In genomic region chr10:78465472-78465871, GRCm38 (mm10) we compare ENCODE assay signal across 8 mouse cellular contexts. TPM values are rescaled to one million over a fixed set of nuclear protein-coding genes. Genes with fewer than 3 reads are reported as not detected.
DNase-seq lines count a peak whose midpoint lies in the region; ATAC-seq lines count a peak whose summit lies in the region.

No protein-coding gene starts in this region.

- DNase-seq in lung, postnatal 25 days (ENCODE audit: low spot score): no peak
- DNase-seq in left cerebral cortex, postnatal 36 days (ENCODE audit: low spot score in 2 of 2): no peak
- DNase-seq in left cerebral cortex, adult 11 months (ENCODE audit: low spot score): no peak
- no peak for DNase-seq in left cerebral cortex, postnatal 25 days (ENCODE audit: low spot score in 2 of 2)

- intact Hi-C loops in left cerebral cortex, postnatal 36 days (cut with DNase I): loop anchor here (10.0 kb wide), 1 partner anchor 279 kb away; no protein-coding TSS in a partner anchor
- intact Hi-C loops in left cerebral cortex, postnatal 25 days (cut with DNase I): no loop called here

- H3K4me2 ChIP-seq in lung, embryonic 16.5 days (ENCODE audit: low read depth, low read length): no peak overlapping the region
- H3K4me2 ChIP-seq in forebrain, embryonic 12.5 days: peak overlapping the region; percentile 99
- peak overlapping the region; percentile 100; the same call in 1 of the 2 replicates for H3K4me2 ChIP-seq in limb, embryonic 15.5 days
- peak overlapping the region; percentile 100 for H3K4me2 ChIP-seq in stomach, embryonic 15.5 days

- H3K36me3 ChIP-seq in lung, embryonic 16.5 days (ENCODE audit: control insufficient read depth, insufficient read depth, low read length): no peaks in the 10 kb centered on the region
- H3K36me3 ChIP-seq in forebrain, embryonic 12.5 days (replicated peaks): no peaks in the 10 kb centered on the region
- no peaks in the 10 kb centered on the region for H3K36me3 ChIP-seq in limb, embryonic 15.5 days
- no peaks in the 10 kb centered on the region for H3K36me3 ChIP-seq in stomach, embryonic 15.5 days

- H3K9me3 ChIP-seq in lung, embryonic 16.5 days (ENCODE audit: control insufficient read depth, low read length): no peaks in the 10 kb centered on the region
- H3K9me3 ChIP-seq in forebrain, embryonic 12.5 days: no peaks in the 10 kb centered on the region
- no peaks in the 10 kb centered on the region for H3K9me3 ChIP-seq in limb, embryonic 15.5 days
- H3K9me3 ChIP-seq in stomach, embryonic 15.5 days: no peaks in the 10 kb centered on the region

- H3K27ac ChIP-seq in lung, embryonic 16.5 days (ENCODE audit: low read length): peak overlapping the region; percentile 41; the same call in 1 of the 2 replicates
- H3K27ac ChIP-seq in forebrain, embryonic 12.5 days: no peak overlapping the region
- peak overlapping the region; percentile 73; the same call in 1 of the 2 replicates for H3K27ac ChIP-seq in limb, embryonic 15.5 days
- no peak overlapping the region; the same call in 1 of the 2 replicates for H3K27ac ChIP-seq in stomach, embryonic 15.5 days

- no peaks in the 10 kb centered on the region for H3K27me3 ChIP-seq in lung, embryonic 16.5 days (ENCODE audit: control insufficient read depth, insufficient read depth, low read depth, low read length)
- H3K27me3 ChIP-seq in forebrain, embryonic 12.5 days: peaks cover 9% of the 10 kb centered on the region; the same call in 1 of the 2 replicates
- no peaks in the 10 kb centered on the region for H3K27me3 ChIP-seq in limb, embryonic 15.5 days
- H3K27me3 ChIP-seq in stomach, embryonic 15.5 days (replicated peaks): no peaks in the 10 kb centered on the region

- 80% methylated on average over 3 of the region's 3 CpGs for WGBS in lung, embryonic 16.5 days
- WGBS in forebrain, embryonic 12.5 days: 79% methylated on average over 3 of the region's 3 CpGs
- 86% methylated on average over 3 of the region's 3 CpGs for WGBS in limb, embryonic 15.5 days
- 76% methylated on average over 3 of the region's 3 CpGs for WGBS in stomach, embryonic 15.5 days

- ATAC-seq in lung, embryonic 16.5 days (ENCODE audit: low read depth): no peak
- ATAC-seq in forebrain, embryonic 12.5 days (ENCODE audit: low FRiP score): no peak
- no peak for ATAC-seq in limb, embryonic 15.5 days (ENCODE audit: insufficient number of reproducible peaks, low FRiP score, low TSS enrichment, low read depth)
- ATAC-seq in stomach, embryonic 15.5 days (ENCODE audit: insufficient read depth, low FRiP score, low read depth): no peak

- no peak overlapping the region; the same call in 1 of the 2 replicates for H3K4me3 ChIP-seq in lung, embryonic 16.5 days (ENCODE audit: low read length)
- H3K4me3 ChIP-seq in forebrain, embryonic 12.5 days (replicated peaks): no peak overlapping the region; the same call in 1 of the 2 replicates
- H3K4me3 ChIP-seq in limb, embryonic 15.5 days: peak overlapping the region; percentile 73; the same call in 1 of the 2 replicates
- H3K4me3 ChIP-seq in stomach, embryonic 15.5 days (replicated peaks): no peak overlapping the region

- H3K9ac ChIP-seq in lung, embryonic 16.5 days (ENCODE audit: low read length): no peak overlapping the region; the same call in 1 of the 2 replicates
- H3K9ac ChIP-seq in forebrain, embryonic 12.5 days: no peak overlapping the region
- H3K9ac ChIP-seq in limb, embryonic 15.5 days: no peak overlapping the region
- H3K9ac ChIP-seq in stomach, embryonic 15.5 days: no peak overlapping the region

- H3K4me1 ChIP-seq in lung, embryonic 16.5 days (replicated peaks; ENCODE audit: control insufficient read depth, insufficient read depth, low read length): peaks cover 12% of the 10 kb centered on the region
- H3K4me1 ChIP-seq in forebrain, embryonic 12.5 days: peaks cover 9% of the 10 kb centered on the region
- H3K4me1 ChIP-seq in limb, embryonic 15.5 days: peaks cover 36% of the 10 kb centered on the region
- peaks cover 12% of the 10 kb centered on the region; the same call in 1 of the 2 replicates for H3K4me1 ChIP-seq in stomach, embryonic 15.5 days

RNA-seq across cellular contexts. Expression of gene Pdxk, which starts 0.7 kb away (rescaled TPM):
- 7.3 and 8.0 TPM in 2 replicates for polyA plus RNA-seq in lung, embryonic 16.5 days (2015; fragmentation: Nextera tagmentation; extraction: Ambion mirVana)
- 9.0 and 10.0 TPM in 2 replicates for polyA plus RNA-seq in forebrain, embryonic 12.5 days (2016; fragmentation: Nextera tagmentation; extraction: Ambion mirVana)
- 11.9 and 13.1 TPM in 2 replicates for polyA plus RNA-seq in limb, embryonic 15.5 days (2015; fragmentation: Nextera tagmentation; extraction: Ambion mirVana)
- 11.8 and 14.3 TPM in 2 replicates for polyA plus RNA-seq in stomach, embryonic 15.5 days (2015; fragmentation: Nextera tagmentation; extraction: Ambion mirVana)
- total RNA-seq in left cerebral cortex, postnatal 36 days (2021): 100 to 1,000 TPM; 114 to 120 TPM
- total RNA-seq in left cerebral cortex, postnatal 25 days (2021): 100 to 1,000 TPM; 109 to 122 TPM

RNA-seq across cellular contexts. Expression of gene Cstb, which starts 40.0 kb away (rescaled TPM):
- 240 and 270 TPM in 2 replicates for polyA plus RNA-seq in lung, embryonic 16.5 days (2015; fragmentation: Nextera tagmentation; extraction: Ambion mirVana)
- 118 and 120 TPM in 2 replicates for polyA plus RNA-seq in forebrain, embryonic 12.5 days (2016; fragmentation: Nextera tagmentation; extraction: Ambion mirVana)
- polyA plus RNA-seq in limb, embryonic 15.5 days (2015; fragmentation: Nextera tagmentation; extraction: Ambion mirVana): 313 and 319 TPM in 2 replicates
- polyA plus RNA-seq in stomach, embryonic 15.5 days (2015; fragmentation: Nextera tagmentation; extraction: Ambion mirVana): 348 and 423 TPM in 2 replicates
- 10 to 100 TPM; 35.4 to 42.4 TPM for total RNA-seq in left cerebral cortex, postnatal 36 days (2021)
- total RNA-seq in left cerebral cortex, postnatal 25 days (2021): 10 to 100 TPM; 39.5 to 42.4 TPM

RNA-seq across cellular contexts. Expression of gene Olfr1358, which starts 51.8 kb away (rescaled TPM):
- polyA plus RNA-seq in lung, embryonic 16.5 days (2015; fragmentation: Nextera tagmentation; extraction: Ambion mirVana): not detected in 2 replicates
- polyA plus RNA-seq in forebrain, embryonic 12.5 days (2016; fragmentation: Nextera tagmentation; extraction: Ambion mirVana): not detected in 2 replicates
- polyA plus RNA-seq in limb, embryonic 15.5 days (2015; fragmentation: Nextera tagmentation; extraction: Ambion mirVana): not detected in 2 replicates
- not detected in 2 replicates for polyA plus RNA-seq in stomach, embryonic 15.5 days (2015; fragmentation: Nextera tagmentation; extraction: Ambion mirVana)
- not detected for total RNA-seq in left cerebral cortex, postnatal 36 days (2021)
- total RNA-seq in left cerebral cortex, postnatal 25 days (2021): not detected

RNA-seq across cellular contexts. Expression of gene Rrp1, which starts 52.6 kb away (rescaled TPM):
- 263 and 274 TPM in 2 replicates for polyA plus RNA-seq in lung, embryonic 16.5 days (2015; fragmentation: Nextera tagmentation; extraction: Ambion mirVana)
- polyA plus RNA-seq in forebrain, embryonic 12.5 days (2016; fragmentation: Nextera tagmentation; extraction: Ambion mirVana): 326 and 329 TPM in 2 replicates
- polyA plus RNA-seq in limb, embryonic 15.5 days (2015; fragmentation: Nextera tagmentation; extraction: Ambion mirVana): 259 and 289 TPM in 2 replicates
- 289 and 316 TPM in 2 replicates for polyA plus RNA-seq in stomach, embryonic 15.5 days (2015; fragmentation: Nextera tagmentation; extraction: Ambion mirVana)
- 100 to 1,000 TPM; 348 to 358 TPM for total RNA-seq in left cerebral cortex, postnatal 36 days (2021)
- total RNA-seq in left cerebral cortex, postnatal 25 days (2021): 100 to 1,000 TPM; 349 to 350 TPM

Comparison
In these comparisons a context has a peak if more than half of its experiments do, and no peak if none do; other contexts are left out.
1. H3K27ac ChIP-seq: peak in lung, embryonic 16.5 days (single experiment) and limb, embryonic 15.5 days (single experiment); none in forebrain, embryonic 12.5 days (single experiment) and stomach, embryonic 15.5 days (single experiment).